In the genomic region with DNA sequence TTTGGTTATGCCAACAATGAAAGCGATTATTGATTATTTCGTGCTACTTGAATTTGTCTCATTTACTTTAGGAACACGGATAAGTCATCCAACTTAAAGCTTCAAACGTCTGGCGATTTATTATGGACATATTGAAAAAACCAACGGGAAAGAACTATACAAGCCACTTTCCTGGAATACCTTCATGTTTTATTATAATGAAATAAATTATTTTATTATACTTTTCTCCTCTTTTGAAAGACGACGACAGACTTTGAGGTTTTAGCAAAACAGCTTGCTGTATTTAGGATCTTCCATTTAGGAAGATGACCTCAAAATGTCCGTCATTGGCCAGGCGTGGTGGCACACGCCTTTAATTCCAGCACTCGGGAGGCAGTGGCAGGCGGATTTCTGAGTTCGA, we compare ENCODE assay signal across 8 mouse cellular contexts. TPM values are rescaled to one million over a fixed set of nuclear protein-coding genes. Genes with fewer than 3 reads are reported as not detected.
DNase-seq lines count a peak whose midpoint lies in the region; ATAC-seq and TF ChIP-seq lines count a peak whose summit lies in the region.

No protein-coding gene starts in this region.

- 46% methylated on average over 14 of the region's 14 CpGs for WGBS in cerebellum, adult 2 months
- WGBS in limb, embryonic 15.5 days: 53% methylated on average over 14 of the region's 14 CpGs
- WGBS in stomach, embryonic 16.5 days: 54% methylated on average over 14 of the region's 14 CpGs

- peaks cover 5% of the 10 kb centered on the region; the same call in 1 of the 2 replicates for H3K4me1 ChIP-seq in cerebellum, adult 2 months (ENCODE audit: control insufficient read depth, insufficient read depth, low read length)
- H3K4me1 ChIP-seq in megakaryocyte, embryonic 14.5 days: peaks cover 45% of the 10 kb centered on the region
- H3K4me1 ChIP-seq in limb, embryonic 15.5 days: peaks cover 24% of the 10 kb centered on the region
- H3K4me1 ChIP-seq in stomach, embryonic 16.5 days (ENCODE audit: control insufficient read depth, insufficient read depth, low read length): peaks cover 18% of the 10 kb centered on the region

- peak in 1 of 2 experiments; percentile 37 for DNase-seq in cerebellum, adult 2 months
- no peak for DNase-seq in cerebellum, postnatal 36 days
- DNase-seq in thymus, postnatal 0 days (ENCODE audit: low spot score): no peak
- DNase-seq in spleen, postnatal 4 days (ENCODE audit: low spot score in 2 of 2): no peak

- no peaks in the 10 kb centered on the region for H3K9me3 ChIP-seq in megakaryocyte, embryonic 14.5 days
- no peaks in the 10 kb centered on the region for H3K9me3 ChIP-seq in limb, embryonic 15.5 days
- no peaks in the 10 kb centered on the region for H3K9me3 ChIP-seq in stomach, embryonic 16.5 days (replicated peaks; ENCODE audit: control insufficient read depth, low read length)

- H3K36me3 ChIP-seq in megakaryocyte, embryonic 14.5 days (replicated peaks; ENCODE audit: low read length): peaks cover 27% of the 10 kb centered on the region
- H3K36me3 ChIP-seq in limb, embryonic 15.5 days: peaks cover 24% of the 10 kb centered on the region
- peaks cover 12% of the 10 kb centered on the region for H3K36me3 ChIP-seq in stomach, embryonic 16.5 days (ENCODE audit: control insufficient read depth, insufficient read depth, low read length)

- no peaks in the 10 kb centered on the region for H3K27me3 ChIP-seq in cerebellum, adult 2 months (ENCODE audit: control insufficient read depth, insufficient read depth, low read length)
- H3K27me3 ChIP-seq in megakaryocyte, embryonic 14.5 days (replicated peaks): no peaks in the 10 kb centered on the region
- H3K27me3 ChIP-seq in limb, embryonic 15.5 days: no peaks in the 10 kb centered on the region
- no peaks in the 10 kb centered on the region for H3K27me3 ChIP-seq in stomach, embryonic 16.5 days (ENCODE audit: control insufficient read depth, insufficient read depth, low read length)

- H3K27ac ChIP-seq in cerebellum, adult 2 months (ENCODE audit: insufficient read depth, low read length): peak overlapping the region; percentile 60; the same call in 1 of the 2 replicates
- no peak overlapping the region for H3K27ac ChIP-seq in limb, embryonic 15.5 days
- H3K27ac ChIP-seq in stomach, embryonic 16.5 days (ENCODE audit: low read length): peak overlapping the region; percentile 69

- no peak overlapping the region for H3K9ac ChIP-seq in limb, embryonic 15.5 days
- peak overlapping the region; percentile 63; the same call in 1 of the 2 replicates for H3K9ac ChIP-seq in stomach, embryonic 16.5 days (ENCODE audit: low read length)

- peak overlapping the region; percentile 37 for H3K4me2 ChIP-seq in limb, embryonic 15.5 days
- H3K4me2 ChIP-seq in stomach, embryonic 16.5 days (ENCODE audit: low read depth, low read length): peak overlapping the region; percentile 53

- H3K4me3 ChIP-seq in cerebellum, adult 2 months (replicated peaks; ENCODE audit: insufficient read depth, low read depth, low read length): peak overlapping the region; percentile 51
- peak overlapping the region; percentile 85 for H3K4me3 ChIP-seq in megakaryocyte, embryonic 14.5 days (replicated peaks)
- H3K4me3 ChIP-seq in limb, embryonic 15.5 days: peak overlapping the region; percentile 41
- peak overlapping the region; percentile 65 for H3K4me3 ChIP-seq in stomach, embryonic 16.5 days (replicated peaks; ENCODE audit: low read length)

- TF ChIP-seq CTCF in cerebellum, adult 2 months (IDR thresholded peaks at IDR 0.05; ENCODE audit: borderline replicate concordance, insufficient read depth, low read depth, low read length): no peak

- TF ChIP-seq POLR2A in cerebellum, adult 2 months (IDR thresholded peaks at IDR 0.05; ENCODE audit: borderline replicate concordance, insufficient read depth, low read length): no peak

- ATAC-seq in megakaryocyte, adult 5-6 weeks (ENCODE audit: poor library complexity, severe bottlenecking): no peak
- no peak for ATAC-seq in limb, embryonic 15.5 days (ENCODE audit: insufficient number of reproducible peaks, low FRiP score, low TSS enrichment, low read depth)
- no peak for ATAC-seq in stomach, embryonic 16.5 days (ENCODE audit: insufficient read depth, low FRiP score)

RNA-seq across cellular contexts. Expression of a gene that starts 0.8 kb away (rescaled TPM):
- 12.1 and 16.1 TPM in 2 replicates for polyA plus RNA-seq in cerebellum, adult 2 months (2012; rRNA removed)
- polyA plus RNA-seq in megakaryocyte, embryonic 14.5 days (2012; ENCODE audit: insufficient read depth, low replicate concordance): 1.2 and 2.3 TPM in 2 replicates
- 37.6 and 62.8 TPM in 2 replicates for total RNA-seq in megakaryocyte, adult 5-6 weeks (2015)
- total RNA-seq in megakaryocyte, adult 5-6 weeks (2017): 17.3 and 18.6 TPM in 2 replicates
- 13.0 and 15.0 TPM in 2 replicates for polyA plus RNA-seq in limb, embryonic 15.5 days (2015; fragmentation: Nextera tagmentation; extraction: Ambion mirVana)
- 11.7 and 16.2 TPM in 2 replicates for polyA plus RNA-seq in stomach, embryonic 16.5 days (2015; fragmentation: Nextera tagmentation; extraction: Ambion mirVana)
- polyA plus RNA-seq in thymus, postnatal 0 days (2015; fragmentation: Nextera tagmentation; extraction: Ambion mirVana): 6.7 TPM in 2 replicates

RNA-seq across cellular contexts. Expression of a gene that starts 2.5 kb away (rescaled TPM):
- polyA plus RNA-seq in cerebellum, adult 2 months (2012; rRNA removed): 320 TPM in 2 replicates
- polyA plus RNA-seq in megakaryocyte, embryonic 14.5 days (2012; ENCODE audit: insufficient read depth, low replicate concordance): 96.5 and 217 TPM in 2 replicates
- total RNA-seq in megakaryocyte, adult 5-6 weeks (2015): 649 TPM in 2 replicates
- 751 and 811 TPM in 2 replicates for total RNA-seq in megakaryocyte, adult 5-6 weeks (2017)
- 811 and 833 TPM in 2 replicates for polyA plus RNA-seq in limb, embryonic 15.5 days (2015; fragmentation: Nextera tagmentation; extraction: Ambion mirVana)
- polyA plus RNA-seq in stomach, embryonic 16.5 days (2015; fragmentation: Nextera tagmentation; extraction: Ambion mirVana): 649 and 665 TPM in 2 replicates
- polyA plus RNA-seq in thymus, postnatal 0 days (2015; fragmentation: Nextera tagmentation; extraction: Ambion mirVana): 942 and 997 TPM in 2 replicates

RNA-seq across cellular contexts. Expression of a gene that starts 17.5 kb away (rescaled TPM):
- polyA plus RNA-seq in cerebellum, adult 2 months (2012; rRNA removed): 129 and 140 TPM in 2 replicates
- polyA plus RNA-seq in megakaryocyte, embryonic 14.5 days (2012; ENCODE audit: insufficient read depth, low replicate concordance): 43.6 and 163 TPM in 2 replicates
- 73.5 and 95.0 TPM in 2 replicates for total RNA-seq in megakaryocyte, adult 5-6 weeks (2015)
- 124 and 127 TPM in 2 replicates for total RNA-seq in megakaryocyte, adult 5-6 weeks (2017)
- 60.2 and 70.9 TPM in 2 replicates for polyA plus RNA-seq in limb, embryonic 15.5 days (2015; fragmentation: Nextera tagmentation; extraction: Ambion mirVana)
- 55.8 and 58.2 TPM in 2 replicates for polyA plus RNA-seq in stomach, embryonic 16.5 days (2015; fragmentation: Nextera tagmentation; extraction: Ambion mirVana)
- 88.3 and 93.1 TPM in 2 replicates for polyA plus RNA-seq in thymus, postnatal 0 days (2015; fragmentation: Nextera tagmentation; extraction: Ambion mirVana)

RNA-seq across cellular contexts. Expression of a gene that starts 19.1 kb away (rescaled TPM):
- 22.6 and 25.2 TPM in 2 replicates for polyA plus RNA-seq in cerebellum, adult 2 months (2012; rRNA removed)
- 62.2 and 65.8 TPM in 2 replicates for polyA plus RNA-seq in megakaryocyte, embryonic 14.5 days (2012; ENCODE audit: insufficient read depth, low replicate concordance)
- total RNA-seq in megakaryocyte, adult 5-6 weeks (2015): 21.1 and 22.8 TPM in 2 replicates
- 15.7 and 20.5 TPM in 2 replicates for total RNA-seq in megakaryocyte, adult 5-6 weeks (2017)
- polyA plus RNA-seq in limb, embryonic 15.5 days (2015; fragmentation: Nextera tagmentation; extraction: Ambion mirVana): 23.2 and 27.5 TPM in 2 replicates
- 22.1 and 24.4 TPM in 2 replicates for polyA plus RNA-seq in stomach, embryonic 16.5 days (2015; fragmentation: Nextera tagmentation; extraction: Ambion mirVana)
- polyA plus RNA-seq in thymus, postnatal 0 days (2015; fragmentation: Nextera tagmentation; extraction: Ambion mirVana): 18.1 and 19.0 TPM in 2 replicates

RNA-seq across cellular contexts. Expression of a gene that starts 20.6 kb away (rescaled TPM):
- 8.6 and 12.0 TPM in 2 replicates for polyA plus RNA-seq in cerebellum, adult 2 months (2012; rRNA removed)
- polyA plus RNA-seq in megakaryocyte, embryonic 14.5 days (2012; ENCODE audit: insufficient read depth, low replicate concordance): 5.6 TPM in 1 of 2 replicates, not detected in the other
- total RNA-seq in megakaryocyte, adult 5-6 weeks (2015): 88.5 and 114 TPM in 2 replicates
- total RNA-seq in megakaryocyte, adult 5-6 weeks (2017): 80.1 and 82.8 TPM in 2 replicates
- polyA plus RNA-seq in limb, embryonic 15.5 days (2015; fragmentation: Nextera tagmentation; extraction: Ambion mirVana): 55.5 and 59.0 TPM in 2 replicates
- 48.9 and 51.5 TPM in 2 replicates for polyA plus RNA-seq in stomach, embryonic 16.5 days (2015; fragmentation: Nextera tagmentation; extraction: Ambion mirVana)
- 53.7 and 59.1 TPM in 2 replicates for polyA plus RNA-seq in thymus, postnatal 0 days (2015; fragmentation: Nextera tagmentation; extraction: Ambion mirVana)
